ENCODE assay signal across 8 mouse cellular contexts in genomic region chr11:59302700-59303569, GRCm38 (mm10). TPM values are rescaled to one million over a fixed set of nuclear protein-coding genes. Genes with fewer than 3 reads are reported as not detected.
A peak's percentile ranks its signal among the peaks of the same experiment; 100 is the strongest.
DNase-seq lines count a peak whose midpoint lies in the region.

No protein-coding gene starts in this region.

- DNase-seq in CD4-positive helper T cell, adult 2 months (ENCODE audit: low read depth, low spot score): peak; percentile 65
- peak; percentile 81 to 95 for DNase-seq in adrenal gland, adult (ENCODE audit: inconsistent age in 2 of 2, low spot score in 1 of 2)
- DNase-seq in embryo, embryonic 10.5 days (ENCODE audit: low spot score): peak; percentile 92
- DNase-seq in gastrocnemius, postnatal 36 days: peak; percentile 71 to 81
- DNase-seq in layer of hippocampus, adult 18-20 months (ENCODE audit: low spot score in 2 of 2): peak; percentile 72 to 93
- peak; percentile 86 for DNase-seq in lung, postnatal 25 days (ENCODE audit: low spot score)
- DNase-seq in right cerebral cortex, adult 2 months (ENCODE audit: low spot score in 2 of 2): peak; percentile 85 to 92
- peak; percentile 83 to 87 for DNase-seq in urinary bladder, postnatal 4 days (ENCODE audit: low spot score in 2 of 2)

- intact Hi-C loops in gastrocnemius, postnatal 36 days (cut with DNase I): loop anchor here (2.0 kb wide), 1 partner anchor 180 kb away; no protein-coding TSS in a partner anchor

RNA-seq across cellular contexts. Expression of gene Wnt9a, which starts 3.8 kb away (rescaled TPM):
- 1 to 10 TPM; 8.4 to 9.5 TPM for total RNA-seq in gastrocnemius, postnatal 36 days (2021)
- 1 to 10 TPM; 3.5 to 4.1 TPM for total RNA-seq in layer of hippocampus, adult 18-20 months (2021)

RNA-seq across cellular contexts. Expression of gene Wnt3a, which starts 12.4 kb away (rescaled TPM):
- total RNA-seq in gastrocnemius, postnatal 36 days (2021): not detected
- under 1 TPM in 1 of 2 experiments, not detected in 1; 0.25 TPM for total RNA-seq in layer of hippocampus, adult 18-20 months (2021)

Comparison
In these comparisons a context has a peak if more than half of its experiments do, and no peak if none do; other contexts are left out.
1. Peak in every context shown above with its lines: DNase-seq.